Mouse (Mus musculus) CD8-positive naive resting alpha-beta T cell, adult 2 months (primary cell): ENCODE results near the gene 4930544D05Rik.

ENCODE experiments used
- DNase-seq, 2 experiments: peaks; one replicate each; pipeline ENCODE4 v3.0.0; 2022; ENCODE audit warnings: low read depth in 2 of 2, low spot score in 2 of 2

The 4930544D05Rik gene

DNA sequence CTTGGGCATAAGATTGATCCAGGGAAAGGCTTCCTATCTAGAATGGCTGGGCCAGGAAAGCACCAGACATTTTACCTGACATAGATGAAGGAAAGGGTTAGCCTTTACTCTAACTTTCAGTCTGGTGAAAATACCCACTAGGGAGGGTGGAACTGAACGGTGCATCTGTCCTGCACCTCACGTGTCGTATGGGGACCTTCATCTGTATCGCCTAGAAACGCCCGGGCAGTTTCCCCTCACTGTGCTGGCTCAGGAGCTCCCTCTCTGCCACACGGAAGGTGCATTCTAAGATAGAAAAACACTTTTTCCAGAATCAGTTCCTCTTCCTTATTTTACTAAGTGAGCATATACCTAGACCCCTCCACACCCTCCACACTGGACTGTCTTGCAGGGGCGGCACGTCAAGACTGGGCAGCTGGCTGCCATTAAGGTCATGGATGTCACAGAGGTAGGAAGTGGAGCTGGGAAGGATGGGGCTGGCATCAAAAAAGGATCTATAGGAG is 17.1 kb upstream of the 4930544D05Rik start:
- no peak for DNase-seq

DNA sequence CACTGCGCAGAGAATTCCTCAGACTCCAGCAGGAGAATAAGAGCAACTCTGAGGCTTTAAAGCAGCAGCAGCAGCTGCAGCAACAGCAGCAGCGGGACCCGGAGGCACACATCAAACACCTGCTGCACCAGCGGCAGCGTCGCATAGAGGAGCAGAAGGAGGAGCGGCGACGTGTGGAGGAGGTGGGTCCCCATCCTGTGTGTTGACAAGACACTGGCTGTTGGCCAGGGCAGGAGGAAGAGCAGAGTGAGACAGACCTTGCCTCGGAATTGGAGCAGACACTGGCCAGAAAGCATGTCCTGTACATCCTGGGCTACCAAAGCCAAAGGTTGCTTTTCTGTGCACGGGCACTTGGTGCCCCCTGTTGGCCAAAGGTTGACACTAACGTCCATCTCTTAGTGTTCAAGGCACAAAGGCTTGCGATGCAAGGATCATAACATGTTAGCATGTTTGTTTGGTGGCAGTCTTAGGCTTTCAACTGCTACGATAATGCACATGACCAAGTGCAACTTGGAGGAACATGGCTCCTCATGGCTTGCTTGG is 10.6 kb upstream of the 4930544D05Rik start:
- peak; percentile 67 to 74 for DNase-seq

DNA sequence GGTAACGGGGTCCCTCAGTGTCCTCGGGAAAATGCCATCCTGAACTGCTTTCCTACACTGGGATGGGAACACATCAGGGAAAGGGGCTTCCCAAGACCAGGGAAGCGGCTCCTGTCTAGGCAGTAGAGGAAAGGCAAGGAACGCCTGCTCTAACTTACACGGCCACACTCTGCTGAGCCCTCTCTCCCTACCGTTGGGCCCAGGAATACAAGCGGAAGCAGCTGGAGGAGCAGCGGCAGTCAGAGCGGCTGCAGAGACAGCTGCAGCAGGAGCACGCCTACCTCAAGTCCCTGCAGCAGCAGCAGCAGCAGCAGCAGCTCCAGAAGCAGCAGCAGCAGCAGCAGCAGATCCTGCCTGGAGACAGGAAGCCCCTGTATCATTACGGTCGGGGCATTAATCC is 8.9 kb upstream of the 4930544D05Rik start:
- DNase-seq, result no peak

DNA sequence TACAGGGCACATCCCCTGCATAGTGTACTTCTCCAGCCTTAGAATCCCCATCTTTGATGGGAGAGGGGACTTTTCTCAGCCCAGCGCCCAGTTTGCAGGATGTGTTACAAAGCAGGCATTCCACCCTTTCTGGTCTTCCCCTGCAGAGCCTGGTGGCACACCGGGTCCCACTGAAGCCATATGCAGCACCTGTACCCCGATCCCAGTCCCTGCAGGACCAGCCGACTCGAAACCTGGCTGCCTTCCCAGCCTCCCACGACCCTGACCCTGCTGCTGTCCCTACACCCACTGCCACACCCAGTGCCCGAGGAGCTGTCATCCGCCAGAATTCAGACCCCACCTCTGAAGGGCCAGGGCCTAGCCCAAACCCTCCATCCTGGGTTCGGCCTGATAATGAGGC is 8.0 kb upstream of the 4930544D05Rik start:
- no peak for DNase-seq

DNA sequence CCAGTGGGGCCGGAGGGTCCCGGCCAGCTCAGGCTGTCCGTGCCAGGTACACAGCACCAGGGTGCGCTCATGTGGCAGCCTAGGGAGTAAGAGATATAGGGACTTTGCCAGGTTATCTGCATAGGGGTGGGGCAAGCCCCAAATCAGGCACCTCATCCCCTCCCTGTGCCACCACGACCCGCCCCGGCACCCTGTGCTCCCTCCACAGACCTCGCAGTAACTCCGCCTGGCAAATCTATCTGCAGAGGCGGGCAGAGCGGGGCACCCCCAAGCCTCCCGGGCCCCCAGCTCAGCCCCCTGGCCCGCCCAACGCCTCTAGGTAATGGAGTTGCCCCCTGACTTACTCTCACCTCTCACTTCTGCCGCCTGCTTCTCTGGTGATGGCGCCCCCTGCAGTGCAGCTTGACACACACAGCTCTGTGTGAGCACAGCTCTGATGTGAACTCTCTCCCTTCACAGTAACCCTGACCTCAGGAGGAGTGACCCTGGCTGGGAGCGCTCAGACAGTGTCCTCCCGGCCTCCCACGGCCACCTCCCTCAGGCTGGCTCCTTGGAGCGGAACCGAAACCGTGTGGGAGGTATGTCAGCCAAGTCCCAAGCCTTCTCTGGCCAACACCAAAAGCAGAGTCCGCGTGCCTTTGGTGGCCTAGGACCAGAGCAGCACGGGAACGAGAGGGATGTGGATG is 7.1 kb upstream of the 4930544D05Rik start:
- peak in 1 of 2 experiments; percentile 33 for DNase-seq

DNA sequence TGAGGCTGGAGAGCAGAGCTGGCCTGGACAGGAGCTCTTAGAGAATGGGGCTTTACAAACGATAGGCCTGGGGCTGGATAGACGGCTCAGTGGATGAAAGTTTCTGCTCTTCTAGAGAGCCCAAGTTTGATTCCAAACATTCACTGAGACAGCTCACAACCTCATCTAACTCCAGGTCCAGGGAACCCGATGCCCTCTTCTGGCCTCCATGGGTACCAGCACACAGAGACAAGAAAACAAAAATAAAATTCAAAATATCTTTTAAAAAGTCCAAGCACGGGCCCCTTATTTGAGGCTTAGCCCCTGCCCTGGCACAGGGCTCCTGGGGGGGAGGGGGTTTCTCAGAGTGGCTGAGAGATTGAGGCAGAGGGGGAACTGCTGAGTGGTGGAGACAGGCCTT is 4.9 kb upstream of the 4930544D05Rik start:
- no peak for DNase-seq

DNA sequence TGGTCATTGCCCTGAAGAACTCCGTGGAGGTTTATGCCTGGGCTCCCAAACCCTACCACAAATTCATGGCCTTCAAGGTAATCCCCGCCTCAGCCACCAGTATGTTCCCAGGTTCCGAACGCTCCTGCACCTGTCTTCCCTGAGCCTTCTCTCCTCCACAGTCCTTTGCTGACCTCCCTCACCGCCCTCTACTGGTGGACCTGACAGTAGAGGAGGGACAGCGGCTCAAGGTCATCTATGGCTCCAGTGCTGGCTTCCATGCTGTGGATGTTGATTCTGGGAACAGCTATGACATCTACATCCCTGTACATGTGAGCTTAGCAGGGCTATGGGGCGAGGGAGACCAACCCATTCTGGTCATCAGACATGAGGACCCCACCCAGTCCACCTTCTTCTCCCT is 3.1 kb upstream of the 4930544D05Rik start:
- DNase-seq, result no peak

DNA sequence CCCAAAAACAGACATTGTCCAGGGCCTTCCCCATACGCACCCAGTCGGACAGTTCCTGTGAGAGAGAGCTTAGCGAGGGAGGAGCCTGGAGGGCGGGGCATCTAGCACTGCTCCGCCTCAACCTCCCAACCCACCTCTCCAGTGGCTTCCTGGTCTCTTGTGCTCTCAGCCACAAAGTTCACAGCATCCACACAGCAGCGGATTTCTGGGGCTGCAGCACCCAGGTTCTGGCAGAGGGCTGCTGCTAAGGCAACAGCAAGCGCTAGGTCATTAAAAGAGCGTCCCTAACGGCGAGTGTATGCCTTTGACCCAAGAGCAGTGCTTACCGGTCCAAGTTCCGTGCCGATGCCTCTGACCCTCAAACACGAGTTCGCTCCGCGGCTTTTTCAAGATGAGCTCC is 574 bp upstream of the 4930544D05Rik start:
- peak; percentile 55 to 76 for DNase-seq

DNA sequence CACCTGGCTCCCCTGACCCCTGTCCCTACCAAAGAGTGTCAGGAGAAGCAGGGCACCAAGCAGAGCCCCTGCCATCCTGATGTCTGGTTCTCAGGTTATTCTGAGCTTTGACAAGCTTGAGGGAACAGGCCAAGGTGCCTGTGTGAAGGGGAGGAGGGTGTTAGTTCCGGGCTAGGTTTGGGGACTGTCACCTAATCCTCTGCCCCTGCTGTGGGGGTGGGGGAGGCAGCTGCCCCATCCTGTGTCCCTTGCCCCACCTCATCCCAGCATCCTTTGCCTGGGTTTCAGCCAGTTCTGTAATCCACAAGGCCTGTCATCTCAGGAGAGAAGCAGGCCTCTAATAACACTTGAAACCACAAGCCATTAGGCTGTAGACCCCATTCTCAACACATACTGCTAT is 3.5 kb downstream of the 4930544D05Rik start, which contains the start of gene Chrne:
Gene Chrne (minus strand): TSS at position 116 of the 400 bp plus-strand sequence.
- no peak for DNase-seq

DNA sequence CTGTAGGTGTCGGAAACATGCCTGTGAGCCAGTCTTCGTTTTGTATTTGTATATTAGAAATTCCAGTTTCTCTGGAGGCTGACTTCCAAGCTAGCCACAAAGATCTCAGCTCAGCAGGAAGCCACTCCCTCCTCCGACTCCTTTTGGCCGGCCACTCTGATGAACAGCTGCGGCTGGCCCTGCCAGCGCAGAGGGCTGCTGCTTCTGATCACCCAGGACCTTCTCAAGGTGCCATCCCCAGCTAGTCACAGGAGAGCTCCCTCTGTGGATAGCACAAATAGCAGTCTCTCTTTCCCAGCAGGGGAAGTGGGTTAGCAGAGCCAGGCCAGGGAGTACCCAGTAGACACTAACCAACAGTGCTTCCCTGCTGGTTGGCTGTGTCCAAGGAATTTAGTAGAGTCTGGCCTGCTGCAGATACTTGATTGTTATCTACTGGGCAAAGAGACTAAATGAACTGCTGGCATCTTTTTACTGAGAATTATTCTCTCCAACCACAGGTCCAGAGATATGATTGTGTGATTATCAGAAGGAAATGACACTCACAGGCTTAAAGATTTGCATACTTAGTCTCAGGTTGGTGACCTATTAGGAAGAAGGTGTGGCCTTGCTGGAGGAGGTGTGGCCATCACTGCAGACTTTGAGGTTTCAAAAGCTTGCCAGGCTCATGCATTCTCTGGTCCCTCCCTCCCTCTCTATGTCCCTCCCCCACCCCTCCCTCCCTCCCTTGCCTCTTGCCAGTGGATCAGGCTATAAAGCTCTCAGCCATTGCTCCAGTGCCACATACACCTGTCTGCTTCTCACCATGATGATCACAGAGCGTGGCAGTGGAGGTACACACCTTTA is 6.5 kb downstream of the 4930544D05Rik start:
- DNase-seq, result no peak

DNA sequence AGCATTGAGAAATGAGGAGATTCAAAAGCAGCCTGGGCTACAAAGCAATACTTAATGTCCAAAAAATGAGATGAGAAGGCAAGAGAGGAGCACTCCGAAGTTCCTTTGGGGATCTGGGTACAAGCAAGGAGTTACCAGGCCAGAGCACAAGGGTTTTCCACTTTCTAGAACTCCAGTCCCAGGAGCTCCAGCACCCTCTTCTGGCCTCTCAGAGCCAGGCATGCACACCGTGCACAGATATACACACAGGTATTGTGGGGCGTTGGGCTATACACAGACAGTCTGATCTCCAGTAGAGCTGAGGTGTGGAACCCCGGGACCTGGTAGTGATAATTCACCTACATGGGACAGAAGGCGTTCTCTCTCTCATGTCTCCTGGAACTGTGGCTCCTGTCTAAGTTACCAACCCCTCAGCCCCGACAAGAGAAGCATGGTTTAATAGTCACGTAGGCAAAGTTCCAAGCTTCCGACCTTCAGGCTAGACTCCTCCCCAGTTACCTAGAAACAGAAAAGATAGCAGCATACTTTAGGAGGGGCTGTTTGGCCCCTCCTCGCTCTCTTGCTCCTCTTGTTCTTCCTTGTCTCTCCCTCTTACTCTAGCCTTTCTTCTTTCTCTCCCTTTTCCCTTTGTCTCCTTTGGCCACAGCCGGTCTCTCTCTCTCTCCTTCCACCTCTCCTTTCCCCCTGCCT is 7.5 kb downstream of the 4930544D05Rik start:
- no peak for DNase-seq

DNA sequence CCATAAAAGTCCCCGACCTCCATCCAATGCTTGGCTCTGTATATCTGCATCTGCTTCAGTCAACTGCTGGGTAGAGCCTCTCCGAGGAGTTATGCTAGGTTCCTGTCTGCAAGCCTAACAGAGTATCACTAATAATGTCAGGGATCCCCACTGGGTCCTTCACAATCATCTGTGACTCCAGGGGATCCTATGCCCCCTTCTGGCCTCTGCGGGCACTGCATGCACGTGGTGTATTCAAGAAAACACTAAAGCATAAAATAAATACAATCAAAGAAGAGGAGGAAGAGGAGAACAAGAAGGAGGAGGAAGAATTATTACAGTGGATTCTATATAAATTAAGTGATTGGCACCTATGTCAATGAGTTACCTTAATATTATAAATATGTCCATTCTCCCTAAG is 9.8 kb downstream of the 4930544D05Rik start:
- DNase-seq, result peak; percentile 32 to 63

DNA sequence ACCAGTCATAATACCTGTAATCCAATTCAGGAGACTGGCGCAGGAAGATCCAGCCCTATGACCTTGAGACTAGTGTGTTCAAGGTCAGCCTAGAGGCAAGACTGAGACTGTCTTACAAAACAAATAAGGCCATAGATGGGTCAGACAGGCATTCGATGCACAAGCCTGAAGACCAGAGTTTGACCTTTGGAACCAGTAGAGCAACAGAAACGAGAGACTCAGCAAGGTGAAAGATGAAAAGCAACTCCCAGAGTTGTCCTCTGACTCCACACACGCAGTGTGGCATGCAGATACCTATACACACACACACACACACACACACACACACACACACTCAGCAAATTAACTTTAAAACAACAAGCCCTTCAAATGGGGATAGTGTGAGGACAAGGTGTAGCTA is 11.2 kb downstream of the 4930544D05Rik start:
- no peak for DNase-seq

DNA sequence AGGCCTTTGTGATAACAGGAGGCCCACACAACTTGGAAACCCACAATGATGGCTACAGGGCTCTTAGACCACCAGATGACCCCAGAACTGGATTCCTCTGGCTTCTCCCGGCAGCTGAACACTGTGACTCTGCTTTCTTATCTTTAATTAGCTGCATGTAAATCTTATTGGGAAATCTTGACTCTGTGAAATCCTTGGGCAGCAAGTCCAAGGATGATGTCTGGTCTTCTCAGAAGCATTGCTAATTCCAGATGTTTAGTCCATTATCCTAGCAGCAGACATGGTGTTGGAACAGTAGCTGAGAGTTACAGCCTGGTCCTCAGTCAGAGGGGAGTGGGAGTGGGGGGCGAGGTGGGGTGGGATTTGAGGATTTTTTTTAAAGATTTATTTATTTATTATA is 12.8 kb downstream of the 4930544D05Rik start:
- no peak for DNase-seq

DNA sequence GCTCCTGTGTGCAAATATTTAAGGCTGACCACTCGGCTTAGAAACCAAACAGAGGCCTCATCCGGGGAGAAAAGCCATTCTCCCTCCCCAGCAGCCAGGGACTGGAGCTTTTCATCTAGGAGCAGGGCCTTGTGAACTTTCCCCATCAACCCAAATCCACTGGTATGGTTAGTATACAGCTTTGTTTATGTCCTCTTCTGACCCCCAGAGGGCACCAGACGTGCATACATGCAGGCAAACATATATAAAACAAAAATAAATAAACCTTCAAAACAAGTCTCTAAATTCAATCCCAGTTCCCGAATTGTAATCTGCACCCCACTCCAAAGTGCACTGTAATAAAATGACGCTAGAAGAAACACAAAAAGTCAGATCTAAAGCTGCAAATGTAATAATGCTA is 13.9 kb downstream of the 4930544D05Rik start:
- peak in 1 of 2 experiments; percentile 37 for DNase-seq

DNA sequence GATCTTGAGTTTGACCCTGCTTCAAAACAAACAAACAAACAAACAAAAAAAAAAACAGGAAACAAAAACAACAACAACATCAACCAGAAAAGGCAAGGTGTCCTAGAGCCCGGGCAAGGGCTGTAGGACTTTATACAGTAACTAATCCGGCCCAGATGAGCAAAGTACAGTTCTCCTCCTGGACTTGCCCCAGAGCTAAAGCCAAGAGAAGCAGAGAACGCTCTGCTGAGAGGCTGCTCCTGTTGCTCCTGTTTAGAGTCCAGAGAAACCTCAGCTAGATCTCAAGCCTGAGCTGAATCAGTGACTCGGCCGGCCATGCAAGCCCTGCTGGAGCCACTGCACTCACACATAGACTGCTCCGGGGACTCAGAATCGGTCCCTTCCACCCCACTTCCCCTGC is 14.5 kb downstream of the 4930544D05Rik start:
- no peak for DNase-seq

DNA sequence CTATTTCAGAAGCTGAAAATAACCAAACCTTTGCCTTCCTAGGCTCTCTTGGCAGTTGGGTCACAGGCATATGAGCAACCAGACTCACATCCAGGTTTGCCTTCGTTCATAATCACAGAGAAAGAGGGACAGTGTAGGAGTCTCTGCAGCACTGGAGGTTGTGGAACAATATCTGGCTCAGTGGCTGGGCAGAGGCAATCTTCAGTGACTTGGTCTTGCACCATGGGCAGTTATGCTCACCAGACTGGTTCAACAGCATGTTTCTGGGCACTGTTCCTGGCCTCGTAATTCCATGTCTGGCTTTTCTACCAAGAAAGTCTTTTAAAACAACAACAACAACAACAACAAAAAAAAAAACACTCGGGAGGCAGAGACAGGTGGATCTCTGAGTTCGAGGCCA is 20.0 kb downstream of the 4930544D05Rik start:
- DNase-seq, result no peak

DNA sequence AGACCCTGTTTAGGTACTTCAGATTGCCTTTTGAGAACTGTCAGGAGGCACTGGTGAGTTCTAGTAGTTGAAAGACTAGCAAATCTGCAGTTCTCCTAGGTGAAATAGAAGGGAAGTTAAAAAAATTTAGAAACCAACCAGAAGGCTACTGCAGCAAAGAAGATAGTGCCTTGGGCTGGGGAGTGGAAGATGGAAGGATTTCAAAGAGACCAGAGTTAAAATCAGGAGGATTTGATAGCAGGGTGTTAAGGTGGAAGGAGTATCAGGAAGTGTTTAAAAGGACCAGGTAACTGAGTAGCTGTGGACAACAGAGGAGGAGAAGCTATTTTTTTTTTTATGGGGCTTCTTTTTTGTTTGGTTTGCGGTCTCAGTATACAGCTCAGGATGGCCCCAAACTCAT is 22.1 kb downstream of the 4930544D05Rik start:
- DNase-seq, result no peak

DNA sequence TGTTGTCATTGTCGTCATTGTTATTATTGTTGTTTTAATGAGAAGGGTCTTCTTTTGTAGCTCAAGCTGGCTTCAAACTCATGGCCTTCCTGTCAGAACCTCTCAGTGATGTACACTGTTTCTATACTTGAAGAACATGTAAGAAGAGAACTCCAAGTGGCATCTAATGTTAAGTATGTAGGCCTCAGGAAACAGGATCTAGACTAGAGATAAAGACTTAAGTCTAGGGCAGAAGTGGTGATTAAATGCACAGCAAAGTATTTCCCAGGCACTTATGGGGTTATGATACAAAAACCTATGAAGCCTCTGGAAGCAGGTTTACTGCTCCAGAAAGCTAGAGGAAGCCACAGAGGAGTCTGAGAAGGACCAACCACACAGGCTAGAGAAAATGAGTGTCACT is 22.6 kb downstream of the 4930544D05Rik start:
- DNase-seq, result no peak

DNA sequence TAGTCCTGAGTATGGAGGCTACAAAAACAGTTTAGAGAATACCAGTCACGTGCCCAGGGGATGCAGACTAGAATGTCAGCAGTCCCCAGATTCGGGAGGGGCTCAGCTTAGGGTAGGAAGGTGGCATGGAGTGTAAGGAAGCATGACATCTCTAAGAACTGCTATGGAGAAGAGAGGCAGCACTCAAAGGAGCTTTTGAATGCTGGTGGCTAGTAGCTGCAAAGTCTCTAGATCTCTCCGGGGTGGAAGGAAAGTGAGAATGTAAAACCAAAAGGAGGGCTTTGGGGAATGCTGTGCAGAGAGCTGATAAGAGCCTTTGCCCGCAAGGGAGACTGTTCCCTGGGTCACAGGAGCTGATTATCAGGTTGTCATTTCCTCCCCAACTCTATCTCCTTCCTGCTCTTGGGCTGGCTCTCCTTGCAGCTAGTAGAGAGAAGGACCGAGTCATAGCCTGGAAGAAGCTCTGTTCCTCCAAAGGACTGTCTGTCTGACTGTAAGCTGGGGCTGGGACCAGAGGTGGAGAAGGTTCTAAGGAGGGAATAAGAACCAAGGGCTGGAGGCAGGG is 23.1 kb downstream of the 4930544D05Rik start, which contains the start of gene Gp1ba:
Gene Gp1ba (plus strand): TSS at position 409 of the 565 bp plus-strand sequence.
- no peak for DNase-seq

DNA sequence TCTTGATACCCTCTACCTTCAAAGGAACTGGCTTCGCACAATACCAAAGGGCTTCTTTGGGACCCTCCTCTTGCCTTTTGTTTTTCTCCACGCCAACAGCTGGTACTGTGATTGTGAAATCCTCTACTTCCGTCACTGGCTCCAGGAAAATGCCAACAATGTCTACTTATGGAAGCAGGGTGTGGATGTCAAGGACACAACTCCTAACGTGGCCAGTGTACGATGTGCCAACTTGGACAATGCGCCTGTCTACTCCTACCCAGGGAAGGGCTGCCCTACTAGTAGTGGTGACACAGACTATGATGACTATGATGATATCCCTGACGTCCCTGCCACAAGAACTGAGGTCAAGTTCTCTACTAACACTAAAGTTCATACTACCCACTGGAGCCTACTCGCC is 24.3 kb downstream of the 4930544D05Rik start:
- no peak for DNase-seq
